Mouse (Mus musculus) lung, postnatal 0 days (tissue): Measurements from ENCODE around the gene A130010J15Rik. TPM values are rescaled to one million over a fixed set of nuclear protein-coding genes. Genes with fewer than 3 reads are reported as not detected.

ENCODE experiments used
- ATAC-seq: fragments of 200-750 bp; cut with Nextera tagmentation; 2 replicates; pipeline ENCODE4 v1.8.0; 2017; ENCODE audit warnings: moderate library complexity
- DNase-seq: peaks from one replicate; pipeline ENCODE4 v3.0.0-alpha.2; 2016; ENCODE audit warnings: low spot score
- H3K27ac ChIP-seq: fragments of 300-500 bp; sonication (generic); 2 replicates; pipeline ENCODE4 v1.5.1; 2014; ENCODE audit warnings: antibody characterized with exemption, mild to moderate bottlenecking, low read length, mixed read lengths
- H3K27me3 ChIP-seq: fragments of 300-500 bp; sonication (generic); replicated peaks from 2 replicates; pipeline ENCODE4 v1.6.1; 2014; ENCODE audit warnings: low read length, mixed read lengths; ENCODE audit not compliant: insufficient read depth
- H3K36me3 ChIP-seq: fragments of 300-500 bp; sonication (generic); 2 replicates; pipeline ENCODE4 v1.6.1; 2014; ENCODE audit warnings: low read length, mixed read lengths; ENCODE audit not compliant: insufficient read depth
- H3K4me1 ChIP-seq: fragments of 300-500 bp; sonication (generic); 2 replicates; pipeline ENCODE4 v1.6.1; 2014; ENCODE audit warnings: antibody characterized with exemption, low read depth, low read length, mixed read lengths; ENCODE audit not compliant: insufficient read depth
- H3K4me2 ChIP-seq: fragments of 300-500 bp; sonication (generic); replicated peaks from 2 replicates; pipeline ENCODE4 v1.6.1; 2014; ENCODE audit warnings: low read depth, mild to moderate bottlenecking, low read length, moderate library complexity, mixed read lengths
- H3K4me3 ChIP-seq: fragments of 300-500 bp; sonication (generic); 2 replicates; pipeline ENCODE4 v1.5.1; 2014; ENCODE audit warnings: low read depth, low read length
- H3K9ac ChIP-seq: fragments of 300-500 bp; sonication (generic); replicated peaks from 2 replicates; pipeline ENCODE4 v1.6.1; 2014; ENCODE audit warnings: low read depth, mild to moderate bottlenecking
- H3K9me3 ChIP-seq: fragments of 300-500 bp; sonication (generic); 2 replicates; pipeline ENCODE4 v1.6.1; 2016; ENCODE audit warnings: low read length, mixed read lengths
- CTCF ChIP-seq: IDR thresholded peaks from 2 replicates; pipeline ENCODE4 v1.5.1; 2016; ENCODE audit warnings: antibody characterized with exemption, mild to moderate bottlenecking
- EP300 ChIP-seq: IDR thresholded peaks from 2 replicates; pipeline ENCODE4 v1.6.1; 2016; ENCODE audit warnings: antibody characterized with exemption, mild to moderate bottlenecking, control low read depth
- WGBS: fragments of 180-500 bp; shearing (Covaris S2); extraction: QIAGEN DNeasy Blood & Tissue Kit; methylation state at CpG from one replicate; pipeline ENCODE4 v1.1.7; 2014; 5-methylcytosine and 5-hydroxymethylcytosine counted together
- polyA plus RNA-seq: library from polyadenylated mRNA; unstranded; fragments of >200 nt; fragmentation: Nextera tagmentation; extraction: Ambion mirVana; gene quantifications from 2 replicates; pipeline ENCODE4 v1.2.1, GENCODE M21; 2015

Gene A130010J15Rik
- polyA plus RNA-seq, 1 experiment from 2014 or later: 8.3 TPM

DNA sequence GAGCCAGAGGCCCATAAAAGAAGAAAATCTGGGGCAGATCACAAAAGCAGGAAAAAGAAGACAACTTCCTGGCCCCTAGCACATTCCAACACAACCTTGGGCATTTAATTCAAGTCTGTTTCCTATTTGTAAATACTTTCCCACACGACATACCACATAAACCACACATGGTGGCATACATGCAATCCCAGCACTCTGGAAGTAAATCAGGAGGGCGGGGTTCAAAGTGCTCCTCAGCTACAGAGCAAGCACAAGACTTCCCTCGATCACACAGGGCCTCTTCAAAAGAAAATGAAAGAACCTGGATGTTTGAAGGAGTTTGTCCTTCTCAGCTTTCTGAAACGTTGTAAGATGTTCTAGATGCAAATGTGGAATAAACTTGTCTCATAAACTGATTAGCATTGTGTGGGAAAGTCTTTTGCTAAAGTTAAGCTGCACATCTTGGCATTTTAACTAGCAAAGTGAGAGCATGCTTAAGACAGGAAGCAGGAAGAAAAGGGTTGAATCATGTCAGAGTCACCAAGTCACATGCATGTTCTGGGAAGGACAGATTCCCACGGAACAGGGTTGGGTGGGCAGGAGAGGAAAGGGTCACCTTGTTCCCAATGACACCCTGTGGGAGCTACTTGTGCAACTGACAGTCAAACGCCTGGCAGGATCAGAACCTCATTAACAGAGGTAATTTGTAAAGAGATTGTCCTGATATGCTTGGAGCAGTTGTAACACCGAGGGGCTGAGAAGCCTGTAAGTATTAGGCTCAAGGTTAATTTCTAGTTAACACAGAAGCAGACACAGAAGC is 59.1 kb downstream of the A130010J15Rik start:
- 32% methylated on average over 7 of the region's 7 CpGs for WGBS
- Histone ChIP-seq H3K9ac (no peak overlapping the region), H3K4me2 (no peak overlapping the region), H3K4me1 (peaks cover 7% of the 10 kb centered on the region; the same call in 1 of the 2 replicates), H3K27me3 (no peaks in the 10 kb centered on the region), H3K9me3 (no peaks in the 10 kb centered on the region), H3K4me3 (no peak overlapping the region), H3K36me3 (no peaks in the 10 kb centered on the region), H3K27ac (peak overlapping the region; percentile 14; the same call in 1 of the 2 replicates)
- DNase-seq (peak; percentile 28), ATAC-seq (no peak)
- TF ChIP-seq EP300 (no peak), CTCF (no peak)

Other genes starting within 250 kb of the A130010J15Rik start
- 0.18 and 0.30 TPM in 2 replicates for gene Syt14, start 132.3 kb upstream of the A130010J15Rik start, polyA plus RNA-seq
- gene Diexf, start 37.8 kb upstream of the A130010J15Rik start, polyA plus RNA-seq: 2.5 and 2.9 TPM in 2 replicates
- 14.3 and 17.0 TPM in 2 replicates for gene Irf6, start 14.9 kb upstream of the A130010J15Rik start, polyA plus RNA-seq
- 3.0 and 3.6 TPM in 2 replicates for gene Traf3ip3, start 33.7 kb downstream of the A130010J15Rik start, polyA plus RNA-seq
- gene Lamb3, start 39.7 kb downstream of the A130010J15Rik start, polyA plus RNA-seq: 62.8 and 63.1 TPM in 2 replicates
- 184 and 200 TPM in 2 replicates for gene Hsd11b1, start 96.0 kb downstream of the A130010J15Rik start, polyA plus RNA-seq
- gene G0s2, start 105.2 kb downstream of the A130010J15Rik start, polyA plus RNA-seq: 185 and 216 TPM in 2 replicates
- gene Camk1g, start 202.3 kb downstream of the A130010J15Rik start, polyA plus RNA-seq: 14.4 and 15.9 TPM in 2 replicates